Mouse (Mus musculus): ENCODE results near the gene Ptprn2.

DNA sequence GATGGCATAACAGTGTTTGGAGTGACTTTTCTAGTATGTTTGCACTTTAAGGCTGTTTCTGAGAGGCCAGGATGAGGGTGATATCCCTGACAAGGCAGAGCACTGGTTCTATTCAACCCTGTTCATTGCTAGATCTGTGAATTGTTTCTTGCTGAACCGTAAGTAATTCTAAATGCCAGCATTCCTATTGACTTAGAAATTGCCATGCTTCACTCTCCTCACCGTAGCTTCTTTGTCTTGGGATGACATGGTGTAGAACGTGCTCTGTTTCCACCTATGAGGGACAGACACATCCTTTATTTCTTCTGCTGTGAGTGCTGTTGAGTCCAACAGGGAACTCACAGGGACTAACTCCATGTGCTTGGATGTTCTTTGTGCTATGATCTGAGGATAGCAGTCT is 416.3 kb downstream of the Ptprn2 start:
- no peak for TF ChIP-seq CTCF (IDR thresholded peaks at IDR 0.05; ENCODE audit: low read depth, low read length)
- no peak for TF ChIP-seq POLR2A (IDR thresholded peaks at IDR 0.05; ENCODE audit: borderline replicate concordance, low read depth, low read length)

Data from bone marrow macrophage, adult 2 months (primary cell).